In the genomic region with DNA sequence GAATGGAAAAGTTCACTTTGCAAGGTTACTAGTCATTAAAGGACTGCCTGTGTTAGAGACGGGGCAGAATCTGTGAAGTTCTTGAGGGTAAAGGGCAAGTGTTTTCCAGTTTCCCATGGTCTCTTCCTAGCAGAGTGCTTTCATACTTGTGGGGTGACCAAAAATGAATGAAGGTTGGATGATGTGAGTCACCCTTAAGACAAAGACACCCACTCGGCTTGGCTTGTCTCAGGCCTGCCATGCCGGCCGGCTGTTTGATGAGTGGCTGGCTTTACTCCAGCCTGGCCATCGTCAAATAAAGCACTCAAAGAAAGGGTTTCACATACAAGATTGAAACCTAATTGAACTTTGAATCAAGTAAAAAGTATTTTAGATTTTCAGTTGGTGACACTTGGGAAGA, we compare ENCODE assay signal across 19 mouse cellular contexts. TPM values are rescaled to one million over a fixed set of nuclear protein-coding genes. Genes with fewer than 3 reads are reported as not detected.
A peak's percentile ranks its signal among the peaks of the same experiment; 100 is the strongest.
DNase-seq lines count a peak whose midpoint lies in the region; ATAC-seq and TF ChIP-seq lines count a peak whose summit lies in the region.
"Had no signal": no experiment of that assay in that cellular context is flagged by ENCODE, and none has a peak within 500 bp of the region (broad histone marks: within the 10 kb centered on the region; RNA-seq: fewer than 3 reads in every experiment).

No protein-coding gene starts in this region.

- H3K27me3 ChIP-seq in midbrain, postnatal 0 days (ENCODE audit: insufficient read depth, low read length): no peaks in the 10 kb centered on the region
- H3K27me3 ChIP-seq in midbrain, embryonic 13.5 days: no peaks in the 10 kb centered on the region
- H3K27me3 ChIP-seq in forebrain, embryonic 13.5 days: no peaks in the 10 kb centered on the region
- H3K27me3 ChIP-seq: embryonic facial prominence, embryonic 13.5 days; forebrain, embryonic 15.5 days; heart, embryonic 15.5 days; intestine, embryonic 15.5 days had no signal

- no peaks in the 10 kb centered on the region for H3K36me3 ChIP-seq in midbrain, postnatal 0 days (ENCODE audit: insufficient read depth, low read length)
- H3K36me3 ChIP-seq in midbrain, embryonic 13.5 days: no peaks in the 10 kb centered on the region
- peaks cover 3% of the 10 kb centered on the region; the same call in 1 of the 2 replicates for H3K36me3 ChIP-seq in forebrain, embryonic 13.5 days (ENCODE audit: poor library complexity, severe bottlenecking)
- H3K36me3 ChIP-seq: forebrain, embryonic 15.5 days; heart, embryonic 15.5 days; intestine, embryonic 15.5 days had no signal

- H3K4me3 ChIP-seq in midbrain, postnatal 0 days (ENCODE audit: low read depth, low read length): no peak overlapping the region
- no peak overlapping the region for H3K4me3 ChIP-seq in midbrain, embryonic 13.5 days (replicated peaks)
- H3K4me3 ChIP-seq in forebrain, embryonic 13.5 days: no peak overlapping the region
- H3K4me3 ChIP-seq: embryonic facial prominence, embryonic 13.5 days; forebrain, embryonic 10.5 days; forebrain, embryonic 15.5 days; heart, adult 2 months; heart, embryonic 15.5 days; intestine, embryonic 15.5 days had no signal

- no peak for TF ChIP-seq POLR2A in brain, embryonic 14.5 days (IDR thresholded peaks at IDR 0.05; ENCODE audit: borderline replicate concordance, extremely low read depth, insufficient read depth, insufficient read length, poor library complexity, severe bottlenecking)

- H3K4me1 ChIP-seq in midbrain, postnatal 0 days (ENCODE audit: insufficient read depth, low read length): peaks cover 4% of the 10 kb centered on the region; the same call in 1 of the 2 replicates
- H3K4me1 ChIP-seq in midbrain, embryonic 13.5 days (replicated peaks): no peaks in the 10 kb centered on the region
- H3K4me1 ChIP-seq in forebrain, embryonic 13.5 days: peaks cover 3% of the 10 kb centered on the region; the same call in 1 of the 2 replicates
- H3K4me1 ChIP-seq: forebrain, embryonic 10.5 days; intestine, embryonic 15.5 days had no signal

- no peaks in the 10 kb centered on the region for H3K9me3 ChIP-seq in midbrain, postnatal 0 days (ENCODE audit: low read length)
- no peaks in the 10 kb centered on the region for H3K9me3 ChIP-seq in midbrain, embryonic 13.5 days
- H3K9me3 ChIP-seq in forebrain, embryonic 13.5 days (replicated peaks): no peaks in the 10 kb centered on the region
- H3K9me3 ChIP-seq: embryonic facial prominence, embryonic 13.5 days; forebrain, embryonic 10.5 days; forebrain, embryonic 15.5 days; heart, embryonic 15.5 days; intestine, embryonic 15.5 days had no signal

- no peak overlapping the region for H3K4me2 ChIP-seq in midbrain, postnatal 0 days (ENCODE audit: low read depth, low read length, poor library complexity, severe bottlenecking)
- H3K4me2 ChIP-seq in midbrain, embryonic 13.5 days (replicated peaks): no peak overlapping the region
- H3K4me2 ChIP-seq in forebrain, embryonic 13.5 days: no peak overlapping the region
- H3K4me2 ChIP-seq: embryonic facial prominence, embryonic 13.5 days; forebrain, embryonic 15.5 days; heart, embryonic 11.5 days; heart, embryonic 15.5 days; intestine, embryonic 15.5 days had no signal

- no peak overlapping the region for H3K27ac ChIP-seq in midbrain, postnatal 0 days (ENCODE audit: low read depth, low read length)
- no peak overlapping the region for H3K27ac ChIP-seq in midbrain, embryonic 13.5 days
- H3K27ac ChIP-seq in forebrain, embryonic 13.5 days: no peak overlapping the region
- H3K27ac ChIP-seq: embryonic facial prominence, embryonic 13.5 days; forebrain, embryonic 10.5 days; forebrain, embryonic 15.5 days; heart, adult 2 months; heart, embryonic 15.5 days; intestine, embryonic 15.5 days had no signal

- ATAC-seq in midbrain, postnatal 0 days (ENCODE audit: low FRiP score): no peak
- no peak for ATAC-seq in midbrain, embryonic 13.5 days
- ATAC-seq in forebrain, embryonic 13.5 days: no peak
- ATAC-seq: forebrain, embryonic 15.5 days; intestine, embryonic 15.5 days had no signal

- no peak for TF ChIP-seq CTCF in midbrain, postnatal 0 days (IDR thresholded peaks at IDR 0.05)
- TF ChIP-seq CTCF in brain, embryonic 14.5 days (IDR thresholded peaks at IDR 0.05; ENCODE audit: borderline replicate concordance, extremely low read depth, insufficient read depth, insufficient read length): no peak

- intact Hi-C loops in heart, postnatal 10 days (cut with DNase I): no loop called here

- H3K9ac ChIP-seq in midbrain, postnatal 0 days (replicated peaks; ENCODE audit: low read length, poor library complexity, severe bottlenecking): no peak overlapping the region
- no peak overlapping the region for H3K9ac ChIP-seq in midbrain, embryonic 13.5 days (replicated peaks)
- no peak overlapping the region for H3K9ac ChIP-seq in forebrain, embryonic 13.5 days
- H3K9ac ChIP-seq: embryonic facial prominence, embryonic 13.5 days; forebrain, embryonic 15.5 days; heart, embryonic 15.5 days; intestine, embryonic 15.5 days had no signal

- 78% methylated on average over 5 of the region's 5 CpGs for WGBS in midbrain, postnatal 0 days
- WGBS in midbrain, embryonic 13.5 days: 89% methylated on average over 5 of the region's 5 CpGs
- 73% methylated on average over 5 of the region's 5 CpGs for WGBS in forebrain, embryonic 13.5 days

- peak; percentile 60 for DNase-seq in heart, adult 11 months
- DNase-seq in heart, postnatal 10 days: no peak
- peak; percentile 27 for DNase-seq in midbrain, postnatal 0 days (ENCODE audit: low spot score)
- DNase-seq in brain, embryonic 14.5 days (ENCODE audit: low read depth): peak; percentile 52
- DNase-seq in right cerebral cortex, postnatal 4 days: no peak
- DNase-seq: cerebellum, adult 18-20 months; cerebellum, adult 9-11 months; cerebellum, postnatal 36 days; gastrocnemius, postnatal 36 days; heart, adult 2 months; kidney, adult 2 months had no signal

RNA-seq across cellular contexts. Expression of a gene that starts 35.8 kb away (rescaled TPM):
- total RNA-seq in heart, postnatal 10 days (2021): 10 to 100 TPM; 16.6 to 17.0 TPM
- 18.5 and 18.8 TPM in 2 replicates for total RNA-seq in midbrain, postnatal 0 days (2014; rRNA removed)
- 26.0 and 31.1 TPM in 2 replicates for polyA plus RNA-seq in midbrain, postnatal 0 days (2015; fragmentation: Nextera tagmentation; extraction: Ambion mirVana)
- polyA plus RNA-seq in midbrain, embryonic 13.5 days (2015; fragmentation: Nextera tagmentation; extraction: Ambion mirVana): 31.7 and 34.0 TPM in 2 replicates
- 16.0 and 16.9 TPM in 2 replicates for polyA plus RNA-seq in brain, embryonic 14.5 days (2012; rRNA removed)
- polyA plus RNA-seq in forebrain, embryonic 13.5 days (2015; fragmentation: Nextera tagmentation; extraction: Ambion mirVana): 33.1 and 34.8 TPM in 2 replicates

RNA-seq across cellular contexts. Expression of a gene that starts 44.5 kb away (rescaled TPM):
- 1 to 10 TPM; 1.0 to 1.4 TPM for total RNA-seq in heart, postnatal 10 days (2021)
- total RNA-seq in midbrain, postnatal 0 days (2014; rRNA removed): 12.2 and 15.0 TPM in 2 replicates
- 2.9 and 3.3 TPM in 2 replicates for polyA plus RNA-seq in midbrain, postnatal 0 days (2015; fragmentation: Nextera tagmentation; extraction: Ambion mirVana)
- polyA plus RNA-seq in midbrain, embryonic 13.5 days (2015; fragmentation: Nextera tagmentation; extraction: Ambion mirVana): 1.1 and 1.2 TPM in 2 replicates
- 2.3 and 2.5 TPM in 2 replicates for polyA plus RNA-seq in brain, embryonic 14.5 days (2012; rRNA removed)
- polyA plus RNA-seq in forebrain, embryonic 13.5 days (2015; fragmentation: Nextera tagmentation; extraction: Ambion mirVana): 2.1 and 2.4 TPM in 2 replicates

Comparison
In these comparisons a context has a peak if more than half of its experiments do, and no peak if none do; other contexts are left out.
1. DNase-seq: peak in heart, adult 11 months (single experiment), midbrain, postnatal 0 days (single experiment) and brain, embryonic 14.5 days (single experiment); none in heart, postnatal 10 days (0 of 2) and right cerebral cortex, postnatal 4 days (single experiment).